Mouse (Mus musculus) cerebellum, adult 8-10 months (tissue): ENCODE measurements around the gene Ddx50.
A peak's percentile ranks its signal among the peaks of the same experiment; 100 is the strongest.

Experiments used
- DNase-seq: peaks from one replicate; pipeline ENCODE4 v3.0.0; 2022

Ddx50 gene

DNA sequence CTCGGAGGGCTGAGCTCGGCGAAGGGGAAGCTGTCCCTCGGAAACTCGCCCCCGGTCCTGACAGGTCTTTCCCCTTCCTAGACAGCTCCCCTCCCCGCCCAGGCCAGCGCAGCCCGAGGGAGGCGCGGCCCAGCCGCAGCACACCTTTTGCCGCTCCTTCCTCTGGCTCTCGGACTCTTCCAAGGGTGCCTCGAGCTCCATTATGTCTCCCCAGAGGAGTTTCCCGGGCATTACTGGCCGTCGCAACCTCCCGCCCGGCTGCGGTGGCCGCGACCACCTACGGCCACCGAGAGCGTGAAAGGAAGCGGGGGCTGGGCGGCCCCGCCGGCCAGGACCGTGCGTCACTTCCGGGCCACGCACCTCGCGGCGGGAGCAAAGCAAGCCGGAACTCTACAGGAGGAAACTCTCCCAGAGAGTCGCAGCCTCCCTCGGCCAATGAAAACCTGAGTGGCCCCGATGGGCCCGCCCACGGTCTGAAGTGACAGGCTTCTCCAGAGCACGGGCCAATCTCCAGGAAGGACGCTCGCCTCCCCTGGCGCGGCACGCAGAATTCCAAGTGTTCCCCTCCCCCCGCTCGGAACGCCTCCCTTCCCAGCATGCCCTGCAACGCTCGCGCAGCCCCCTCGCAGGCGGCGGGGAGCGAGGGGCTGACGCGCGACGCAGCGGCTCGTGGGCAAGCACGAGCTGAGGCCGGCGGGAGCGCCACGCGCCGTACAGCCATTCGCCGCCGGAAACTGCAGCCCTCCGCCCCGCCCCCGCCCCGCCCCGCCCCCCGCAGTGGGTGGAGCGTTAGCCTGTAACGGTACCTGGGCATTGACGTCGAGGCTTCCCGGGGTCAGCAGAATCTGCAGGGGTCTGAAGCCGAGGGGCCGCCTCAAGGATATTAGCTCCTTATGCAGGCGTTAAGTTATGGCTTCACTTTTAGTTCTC, at the start of gene Ddx50:
Gene Ddx50 (minus strand): TSS at position 338 of the 930 bp plus-strand sequence.
- peak; percentile 99 for DNase-seq

DNA sequence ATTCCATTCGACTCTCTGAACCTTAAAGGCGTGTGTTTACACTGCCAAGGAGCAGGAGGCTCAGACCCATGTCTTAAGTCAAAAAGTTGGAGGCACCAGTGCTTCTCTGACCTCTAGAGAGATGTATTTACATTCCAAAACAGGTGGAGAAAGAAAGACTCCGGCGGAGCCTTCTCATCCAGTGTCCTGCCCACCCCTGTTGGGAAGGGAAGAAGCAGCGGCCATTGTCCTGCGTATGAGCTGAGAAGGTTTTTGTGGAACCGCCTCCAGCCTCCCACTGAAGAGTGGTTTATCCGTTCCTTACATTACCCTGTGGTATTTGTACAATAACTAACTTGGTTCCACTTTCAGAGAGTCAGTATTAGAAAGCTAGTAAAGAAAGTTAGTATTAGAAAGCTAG, 41.8 kb upstream of the Ddx50 start:
- DNase-seq, result no peak

DNA sequence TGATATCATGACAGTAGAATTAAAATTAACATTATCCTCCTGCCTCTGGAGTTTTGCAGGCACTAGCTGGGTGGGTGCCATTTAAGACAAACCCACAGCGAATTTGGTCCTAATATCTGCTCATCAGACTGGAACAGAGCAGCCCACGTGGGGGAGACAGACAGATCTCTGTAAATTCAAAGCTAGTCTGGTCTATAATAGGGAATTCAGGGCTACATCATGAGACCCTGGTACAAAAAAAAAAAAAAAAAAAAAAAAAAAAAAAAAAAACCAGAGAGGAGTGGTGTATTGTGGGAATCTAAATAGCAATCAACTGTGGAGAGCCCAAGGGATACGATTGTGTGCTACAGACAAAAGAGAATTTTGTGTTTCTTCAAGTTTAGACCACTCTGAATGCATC, 41.2 kb upstream of the Ddx50 start:
- DNase-seq, result no peak

DNA sequence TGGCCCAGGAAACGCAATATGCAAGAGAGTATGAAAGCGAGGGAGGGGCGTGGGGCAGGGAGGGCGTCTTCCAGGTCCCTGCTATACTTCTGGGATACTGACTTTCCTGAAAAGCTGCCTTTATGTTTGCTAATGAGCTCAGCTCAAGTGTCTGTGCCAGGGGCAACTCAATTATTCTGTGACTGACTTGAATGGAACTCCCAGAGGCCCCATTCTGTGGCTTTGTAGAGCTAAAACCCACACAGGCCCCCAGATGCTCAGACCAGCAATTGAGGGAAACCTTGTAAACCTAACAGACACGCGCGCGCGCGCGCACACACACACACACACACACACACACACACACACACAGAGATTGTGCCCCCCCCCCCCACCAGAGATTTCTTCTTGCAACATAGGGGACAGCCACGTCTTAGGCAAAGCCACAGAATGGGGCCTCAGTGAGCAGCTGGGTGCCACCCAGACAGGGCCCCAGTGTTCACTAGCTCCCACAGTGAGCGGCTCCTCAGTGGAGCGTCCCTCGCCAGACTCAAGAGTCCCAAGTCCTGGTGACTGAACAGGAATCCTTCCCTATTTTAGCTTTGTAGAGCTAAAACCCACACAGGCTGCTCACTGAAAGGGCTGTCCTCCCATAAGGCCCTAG, 36.1 kb upstream of the Ddx50 start:
- DNase-seq, result no peak

DNA sequence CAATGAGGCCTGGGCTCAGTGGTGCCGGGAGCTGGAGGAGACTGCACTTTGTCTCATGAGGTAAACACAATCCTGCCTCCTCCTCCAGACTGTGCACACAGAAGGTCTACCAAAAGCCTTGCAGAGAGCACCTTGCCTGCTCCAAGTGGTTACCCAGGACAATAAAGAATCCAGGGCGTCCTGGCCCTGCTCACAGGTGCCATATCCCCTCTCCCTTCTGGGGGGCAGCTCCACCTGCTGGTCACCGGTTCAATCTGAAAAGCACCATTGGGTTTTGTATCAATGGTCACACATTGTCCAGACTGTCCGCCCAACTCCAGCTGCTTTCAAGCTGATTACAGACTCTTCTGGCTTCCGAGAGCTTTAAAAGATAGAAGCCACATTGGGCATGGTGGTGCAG, 32.0 kb upstream of the Ddx50 start:
- DNase-seq, result no peak

DNA sequence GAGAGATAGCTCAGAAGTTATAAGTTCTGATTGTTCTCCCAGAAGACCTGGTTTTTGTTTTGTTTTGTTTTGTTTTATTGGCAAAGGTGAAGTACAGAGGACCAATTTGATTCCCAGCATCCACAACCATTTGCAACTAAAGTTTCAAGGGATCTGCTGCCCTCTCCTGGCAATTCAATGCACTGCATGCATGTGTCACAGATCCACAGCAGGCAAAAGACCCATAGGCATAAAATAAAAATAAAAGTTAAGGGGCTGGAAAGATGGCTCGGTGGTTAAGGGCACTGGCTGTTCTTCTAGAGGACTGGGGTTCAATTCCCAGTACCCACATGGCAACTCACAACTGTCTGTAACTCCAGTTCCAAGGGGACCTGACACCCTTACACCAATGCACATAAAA, 28.8 kb upstream of the Ddx50 start:
- DNase-seq, result no peak

DNA sequence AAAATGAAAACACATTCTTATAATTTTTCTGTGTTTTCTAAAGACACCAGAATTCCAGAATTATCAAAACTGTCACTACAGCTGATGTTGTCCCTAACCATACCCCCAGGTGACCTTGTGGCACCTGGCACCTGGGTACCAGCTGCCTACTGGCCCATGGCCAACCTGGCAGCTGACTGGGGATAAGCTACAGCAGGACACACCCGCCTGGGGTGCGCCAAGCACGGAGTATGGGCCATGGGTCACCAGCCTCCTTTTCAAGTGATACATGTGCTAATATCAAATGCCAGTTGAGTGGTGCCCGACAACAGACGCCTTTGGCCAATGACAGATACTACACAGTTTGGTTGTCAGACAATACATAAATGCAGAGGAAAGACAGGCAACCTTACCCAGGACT, 26.3 kb upstream of the Ddx50 start:
- DNase-seq, result no peak

DNA sequence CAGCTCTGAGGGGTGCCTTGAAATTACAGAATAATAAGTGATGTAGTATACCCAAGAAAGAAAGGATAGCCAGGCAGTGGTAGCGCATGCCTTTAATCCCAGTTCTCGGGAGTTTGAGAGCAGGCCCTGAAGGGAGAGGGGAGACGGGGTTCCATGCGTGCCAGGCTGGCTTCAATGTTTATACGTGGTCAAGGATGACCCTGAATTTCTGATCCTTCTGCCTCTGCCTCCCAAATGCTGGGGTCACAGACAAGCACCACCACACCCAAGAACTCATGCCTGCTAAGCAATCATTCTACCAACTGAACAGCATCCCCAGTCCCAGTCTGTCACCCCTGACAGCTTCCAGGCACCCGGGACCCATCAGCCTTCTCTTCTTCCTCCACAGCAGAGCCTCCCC, 25.2 kb upstream of the Ddx50 start:
- no peak for DNase-seq

DNA sequence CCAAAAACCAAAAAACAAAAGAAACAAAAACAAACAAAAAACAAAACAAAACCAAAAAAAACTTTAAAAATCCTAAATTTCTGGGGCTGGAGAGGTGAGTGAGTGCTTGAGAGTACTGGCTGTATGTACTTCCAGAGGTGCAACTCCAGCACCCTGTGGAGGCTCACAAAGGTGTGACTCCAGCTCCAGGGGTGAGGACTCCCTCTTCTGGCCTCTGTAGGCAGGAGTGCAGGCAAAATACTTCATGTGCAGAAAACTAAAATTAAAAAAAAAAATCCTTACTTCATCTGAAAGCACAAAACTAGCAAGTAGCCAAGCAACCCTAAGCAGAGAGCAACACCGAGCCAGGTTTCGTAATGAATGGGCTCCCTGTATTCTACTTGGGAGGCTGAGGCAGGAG, 21.3 kb upstream of the Ddx50 start:
- DNase-seq, result no peak

DNA sequence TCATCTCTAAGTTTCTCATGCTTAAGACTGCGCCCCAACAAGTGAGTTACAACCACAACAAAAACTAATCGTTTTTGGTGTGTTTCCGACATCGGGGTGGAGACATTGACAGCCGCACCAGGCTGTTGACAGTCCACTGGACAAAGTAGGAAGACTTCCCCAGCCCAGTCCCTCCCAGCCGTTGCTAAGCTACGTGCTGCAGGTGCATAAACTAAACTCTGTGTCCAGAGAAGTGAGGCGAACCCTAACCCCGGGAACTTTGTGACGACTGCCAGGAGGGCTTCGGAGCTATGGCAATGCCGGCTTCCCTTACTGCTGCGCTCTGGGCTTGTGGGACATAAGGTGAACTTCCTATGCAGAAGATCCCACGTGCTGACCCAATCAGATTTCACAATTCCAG, 18.2 kb upstream of the Ddx50 start:
- DNase-seq, result no peak

DNA sequence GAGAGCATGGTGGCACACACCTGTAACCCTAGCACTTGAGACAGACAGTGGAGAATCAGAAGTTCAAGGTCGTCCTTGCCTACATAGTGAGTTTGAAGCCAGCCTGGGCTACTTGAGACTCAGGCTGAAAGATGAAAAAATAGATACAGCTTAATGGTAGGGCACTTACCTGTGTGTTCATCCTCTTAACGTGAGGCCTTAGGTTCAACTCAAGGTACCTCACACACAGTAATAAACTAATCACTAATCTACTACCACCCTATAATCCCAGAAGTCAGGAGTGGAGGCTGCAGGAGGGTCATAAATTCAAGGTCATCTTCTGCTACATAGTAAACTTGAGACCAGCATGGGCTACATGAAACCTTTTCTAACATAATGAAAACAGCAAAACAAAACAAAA, 17.4 kb upstream of the Ddx50 start:
- no peak for DNase-seq

DNA sequence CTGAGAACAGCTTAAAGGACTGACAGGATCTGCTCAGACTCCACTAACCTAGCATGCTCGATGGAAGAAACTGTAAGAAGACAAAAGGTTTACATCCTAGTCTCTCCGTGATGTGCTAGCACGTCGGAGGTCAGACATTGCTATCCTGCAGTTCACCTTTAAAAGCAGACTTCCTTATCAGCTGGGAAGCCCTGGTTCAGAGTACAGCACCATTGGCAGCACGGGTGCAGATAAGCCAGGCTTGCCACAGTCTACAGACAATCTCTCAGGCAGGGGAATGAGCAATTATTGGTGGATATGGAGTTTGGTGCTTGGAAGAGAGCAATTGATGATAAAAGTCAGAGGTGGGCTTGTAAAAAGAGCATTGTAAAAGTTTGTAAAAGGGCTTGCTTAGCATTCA, 17.0 kb upstream of the Ddx50 start:
- DNase-seq, result no peak

DNA sequence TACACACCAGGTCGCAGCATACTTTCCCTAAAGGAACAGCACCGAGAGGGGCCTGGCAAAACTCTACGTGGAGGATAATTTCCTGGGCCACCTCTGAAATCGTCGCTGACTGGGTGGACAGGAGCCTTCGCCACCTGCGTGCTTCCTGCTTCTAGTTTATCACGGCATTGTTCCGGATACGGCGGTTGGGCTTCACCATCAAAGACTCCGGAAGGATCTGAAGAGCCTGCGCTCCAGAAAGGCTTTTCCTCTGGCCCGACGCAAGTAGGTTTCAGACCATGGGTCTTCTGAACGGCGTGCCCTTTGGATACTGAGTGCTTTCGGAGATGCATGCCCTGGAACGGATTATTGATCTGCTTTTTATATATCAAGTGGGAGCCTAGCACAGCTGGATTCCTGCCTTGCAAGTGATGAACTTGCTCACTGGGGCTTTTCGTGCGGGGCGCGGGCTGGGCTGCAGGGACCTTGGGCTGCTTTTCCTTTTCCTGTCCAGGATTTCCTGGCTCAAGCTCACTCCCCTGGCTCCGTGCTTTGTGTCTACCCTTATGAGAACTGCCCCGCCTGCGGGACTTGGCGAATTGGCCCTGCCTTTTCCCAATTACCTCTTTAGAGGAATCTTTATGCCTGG, 14.1 kb upstream of the Ddx50 start:
- DNase-seq, result no peak

DNA sequence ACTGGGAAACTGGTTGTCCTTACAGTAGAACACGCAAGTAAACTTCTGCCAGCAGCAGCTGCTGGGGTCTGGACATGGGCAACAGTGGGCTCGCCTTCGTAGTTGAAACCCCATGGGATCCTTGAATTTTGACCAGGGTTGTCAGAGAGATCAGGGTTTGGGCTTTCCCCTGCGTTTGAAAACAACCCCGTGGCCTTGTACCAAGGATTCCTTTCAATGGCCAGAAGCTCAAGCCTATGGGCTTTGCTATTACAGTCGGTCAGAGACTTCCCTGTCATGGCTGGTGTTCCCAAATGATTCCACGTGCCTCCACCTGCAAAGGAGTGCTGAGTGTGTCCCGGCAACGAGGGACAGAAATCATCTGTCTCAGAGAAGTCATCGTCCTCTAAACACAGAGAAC, 13.2 kb upstream of the Ddx50 start:
- DNase-seq, result no peak

DNA sequence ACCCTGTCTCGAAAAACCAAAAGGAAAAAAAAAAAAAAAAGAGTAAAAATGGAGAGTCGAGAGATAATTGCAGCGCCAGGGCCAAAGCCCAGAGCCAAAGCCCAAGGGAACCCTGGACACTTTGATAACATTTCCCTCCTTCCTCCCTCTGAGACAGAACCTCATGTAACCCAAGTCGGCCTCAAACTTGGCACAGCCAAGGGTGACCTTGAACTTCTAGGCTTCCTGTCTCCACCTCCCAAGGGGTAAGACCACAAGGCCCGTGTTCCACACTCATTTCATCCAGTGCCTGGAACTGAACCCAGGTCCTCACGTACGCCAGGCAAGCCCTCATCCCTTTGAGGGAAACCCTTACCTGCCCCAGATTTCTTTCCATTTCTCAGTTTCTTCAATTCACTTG, 5.7 kb upstream of the Ddx50 start:
- no peak for DNase-seq

DNA sequence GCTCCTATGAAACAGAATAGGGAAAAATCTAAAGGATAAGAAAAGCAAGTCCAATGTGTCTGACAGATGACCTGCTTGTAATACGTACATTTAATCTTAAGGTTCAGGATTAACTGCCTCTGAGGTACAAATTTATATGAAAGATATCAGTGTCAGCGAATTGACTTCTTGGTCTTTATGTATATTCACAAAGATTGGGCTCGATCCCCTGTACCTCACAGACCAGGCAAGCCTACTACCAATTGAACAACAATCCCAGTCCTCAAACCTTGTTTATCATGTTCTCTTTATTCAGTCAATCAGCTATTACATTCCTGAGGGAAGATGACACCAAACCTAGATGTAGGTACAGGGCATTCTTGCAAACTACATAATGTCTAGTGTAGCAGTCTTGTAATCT, 943 bp upstream of the Ddx50 start:
- no peak for DNase-seq

DNA sequence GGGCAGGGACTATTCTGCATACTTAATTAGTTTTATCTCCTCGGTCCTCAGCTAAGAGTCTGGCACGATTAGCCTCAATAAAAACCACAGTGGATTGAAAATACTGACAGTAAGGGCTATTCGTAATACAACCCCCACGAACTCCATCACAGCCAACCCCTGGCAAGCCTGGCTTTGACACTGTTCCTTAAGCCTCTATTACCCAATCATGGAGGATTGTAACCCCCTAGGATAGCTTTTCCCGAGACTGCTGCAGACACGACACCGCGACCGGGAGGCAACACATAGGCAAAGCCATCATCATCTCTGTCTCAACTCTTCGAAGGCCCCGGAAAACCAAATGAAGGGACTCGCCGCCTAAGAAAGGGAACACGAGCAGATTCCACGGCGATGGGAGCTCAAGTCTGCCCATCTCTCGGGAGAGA, 648 bp downstream of the Ddx50 start:
- no peak for DNase-seq

DNA sequence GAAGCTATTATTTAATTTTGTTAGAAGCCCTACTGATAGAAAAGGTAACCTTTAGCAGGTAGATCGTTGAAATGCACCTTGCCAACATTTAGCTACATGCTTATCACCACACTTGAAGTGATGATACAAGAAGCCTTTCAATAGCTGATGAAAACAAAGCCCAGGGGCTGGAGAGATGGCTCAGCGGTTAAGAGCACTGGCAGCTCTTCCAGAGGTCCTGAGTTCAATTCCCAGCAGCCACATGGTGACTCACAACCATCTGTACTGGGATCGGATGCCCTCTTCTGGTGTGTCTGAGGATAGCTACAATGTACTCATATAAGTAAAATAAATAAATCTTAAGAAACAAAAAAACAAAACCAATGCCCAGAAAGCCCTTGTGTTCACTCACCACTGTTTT, 46.9 kb downstream of the Ddx50 start:
- no peak for DNase-seq

DNA sequence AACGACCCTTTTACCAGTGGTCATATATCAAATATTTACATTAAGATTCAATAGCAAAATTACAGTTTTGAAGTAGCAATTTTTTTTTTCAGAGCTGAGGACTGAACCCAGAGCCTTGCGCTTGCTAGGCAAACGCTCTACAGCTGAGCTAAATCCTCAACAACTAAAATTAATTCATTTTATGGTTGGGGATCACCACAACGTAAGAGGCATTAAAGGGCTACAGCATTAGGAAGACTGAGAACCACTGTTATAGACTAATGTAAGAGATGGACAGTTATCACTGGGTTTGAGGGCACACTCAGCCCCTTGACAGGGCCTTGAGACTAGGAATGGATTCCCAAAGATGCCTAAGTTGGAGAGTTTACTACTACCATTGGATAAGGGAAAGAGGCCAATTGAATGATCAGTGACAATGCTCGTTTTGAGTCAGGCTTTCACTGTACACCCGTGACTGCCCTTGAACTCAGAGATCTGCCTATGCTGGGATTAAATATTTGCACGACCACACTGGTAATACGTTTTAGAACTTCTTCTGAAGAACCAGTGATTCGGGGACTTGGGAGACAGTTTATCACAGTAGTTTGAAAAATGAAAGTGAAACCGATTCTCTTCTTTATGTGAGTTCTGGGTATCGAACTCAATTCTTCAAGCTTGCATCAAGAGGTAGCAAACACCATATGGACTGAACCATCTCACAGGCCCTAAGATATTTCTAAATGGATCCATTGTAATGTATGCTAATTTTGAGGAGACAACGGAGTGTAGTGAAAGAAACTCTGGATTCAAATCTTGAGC, 47.6 kb downstream of the Ddx50 start:
- DNase-seq, result no peak

DNA sequence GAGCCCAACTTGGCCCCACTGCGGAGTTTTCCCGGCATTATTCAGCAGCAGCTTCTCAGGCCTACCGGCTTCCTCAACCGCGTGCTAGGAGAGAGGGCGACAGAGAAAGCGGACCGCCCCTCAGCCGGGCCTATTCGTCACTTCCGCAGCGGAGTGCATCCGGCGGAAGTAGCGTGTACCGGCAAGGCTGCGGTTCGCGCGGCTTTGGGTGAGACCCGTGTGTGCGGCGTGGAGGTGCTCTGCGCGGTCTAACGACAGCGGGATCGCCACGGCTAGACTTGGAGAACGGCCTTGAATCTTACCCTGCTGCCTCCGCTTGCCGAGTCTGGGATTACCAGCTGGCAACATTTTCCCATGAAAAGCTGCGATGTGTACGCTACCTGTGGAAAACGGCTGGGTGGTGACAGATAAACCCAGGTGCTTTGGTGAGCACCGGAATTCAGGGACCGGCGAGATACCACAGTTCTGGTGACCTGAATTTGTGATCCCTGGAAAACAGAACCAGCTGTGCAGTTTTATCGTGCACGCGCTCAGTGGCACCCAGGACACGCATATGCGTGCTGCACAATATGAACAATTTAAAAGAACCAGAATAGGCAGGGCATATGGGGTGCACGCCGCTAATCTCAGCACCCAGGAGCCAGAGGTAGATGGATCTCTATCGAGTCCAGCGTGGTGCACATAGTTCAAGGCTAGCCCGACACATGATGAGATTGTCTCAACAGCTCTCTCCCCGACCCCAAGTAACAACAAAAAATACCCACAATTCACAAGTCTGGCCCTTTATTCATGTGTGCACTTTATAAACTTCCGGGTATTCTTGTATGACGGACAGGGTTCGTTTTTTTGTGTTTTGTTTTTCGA, 48.6 kb downstream of the Ddx50 start, which contains the start of gene Ddx21:
Gene Ddx21 (minus strand): TSS at position 105 of the 864 bp plus-strand sequence.
- peak; percentile 79 for DNase-seq

DNA sequence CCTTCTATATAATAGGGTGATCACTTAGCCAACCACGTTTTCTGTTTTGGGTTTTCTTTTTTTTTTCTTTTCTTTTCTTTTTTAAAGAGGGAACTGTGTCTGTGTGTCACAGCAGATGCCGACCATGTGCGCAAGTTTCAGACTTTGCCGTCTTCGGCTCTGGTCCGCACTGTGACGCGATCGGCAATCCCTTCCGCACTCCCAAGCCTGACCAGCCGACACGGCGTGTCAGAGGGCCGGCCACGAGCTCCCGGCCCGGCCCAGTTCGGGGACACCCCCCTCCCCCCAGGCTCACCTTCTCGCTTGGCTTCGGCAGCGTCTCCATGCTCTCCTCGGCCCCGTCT, 49.2 kb downstream of the Ddx50 start:
- DNase-seq, result no peak
